Mouse (Mus musculus) CH12.LX (cell line): ENCODE results near the gene Abcb1b. TPM values are rescaled to one million over a fixed set of nuclear protein-coding genes. Genes with fewer than 3 reads are reported as not detected.

Experiments used
- DNase-seq: peaks from one replicate; pipeline ENCODE4 v3.0.0-alpha.2; 2013; ENCODE audit errors: extremely low read depth
- H3K27ac ChIP-seq: 2 replicates; pipeline ENCODE4 v1.5.1; 2012; ENCODE audit warnings: low read depth, mild to moderate bottlenecking, control low read depth, moderate library complexity; ENCODE audit not compliant: insufficient read depth
- H3K27me3 ChIP-seq: replicated peaks from 2 replicates; pipeline ENCODE3; 2012; ENCODE audit warnings: inconsistent platforms
- H3K36me3 ChIP-seq, 2 experiments: replicated peaks in 1 of 2; 2 replicates each; pipeline versions ENCODE3 to v1.6.1; 2012; ENCODE audit warnings: inconsistent platforms in 1 of 2, low read length in 1 of 2, mild to moderate bottlenecking in 1 of 2, mixed read lengths in 1 of 2, moderate library complexity in 1 of 2; ENCODE audit not compliant: control insufficient read depth in 1 of 2, insufficient read depth in 1 of 2
- H3K4me1 ChIP-seq, 2 experiments: 2 replicates each; pipeline ENCODE4 v1.6.1; 2012; ENCODE audit warnings: inconsistent platforms in 1 of 2, moderate library complexity in 1 of 2; ENCODE audit not compliant: insufficient read depth in 2 of 2, control insufficient read depth in 1 of 2
- H3K4me2 ChIP-seq: 2 replicates; pipeline ENCODE4 v1.6.1; 2012; ENCODE audit warnings: low read depth, mild to moderate bottlenecking, control low read depth; ENCODE audit not compliant: poor library complexity, insufficient read depth, severe bottlenecking
- H3K4me3 ChIP-seq, 3 experiments: fragments of 150-350 bp in 1 of 3; sonication (generic) in 1 of 3; replicated peaks in 1 of 3; 2 replicates each; pipeline versions ENCODE3 to v1.5.1; 2011 to 2012; ENCODE audit warnings: low read depth in 2 of 3, low read length in 2 of 3, mild to moderate bottlenecking in 2 of 3, moderate library complexity in 2 of 3, control low read depth in 1 of 3, improper control_type of control experiment in 1 of 3, inconsistent platforms in 1 of 3, mixed read lengths in 1 of 3; ENCODE audit not compliant: poor library complexity in 1 of 3
- H3K79me2 ChIP-seq: replicated peaks from 2 replicates; pipeline ENCODE4 v1.6.1; 2012; ENCODE audit warnings: mild to moderate bottlenecking, moderate library complexity; ENCODE audit not compliant: control insufficient read depth, poor library complexity, insufficient read depth, severe bottlenecking; ENCODE audit errors: extremely low read depth
- H3K9ac ChIP-seq: 2 replicates; pipeline ENCODE4 v1.6.1; 2012; ENCODE audit warnings: low read depth, mild to moderate bottlenecking, control low read depth, moderate library complexity; ENCODE audit not compliant: insufficient read depth
- H3K9me3 ChIP-seq: replicated peaks from 2 replicates; pipeline ENCODE3; 2012; ENCODE audit warnings: low read length, inconsistent platforms, mixed read lengths
- BHLHE40 ChIP-seq: IDR thresholded peaks from 2 replicates; pipeline ENCODE4 v1.6.1; 2011; ENCODE audit warnings: mild to moderate bottlenecking, low read depth, low read length, improper control_type of control experiment
- CTCF ChIP-seq, 2 experiments: IDR thresholded peaks in 1 of 2; conservative IDR thresholded peaks in 1 of 2; 2 replicates each; pipeline ENCODE4 v1.5.1; 2011 to 2012; ENCODE audit warnings: low read depth in 2 of 2, low read length in 2 of 2, improper control_type of control experiment in 1 of 2, inconsistent platforms in 1 of 2, mild to moderate bottlenecking in 1 of 2, moderate library complexity in 1 of 2
- E2F4 ChIP-seq: IDR thresholded peaks from 2 replicates; pipeline ENCODE4 v1.6.1; 2011; ENCODE audit warnings: low read depth, low read length, improper control_type of control experiment; ENCODE audit not compliant: insufficient replicate concordance
- ELF1 ChIP-seq: IDR thresholded peaks from 2 replicates; pipeline ENCODE4 v1.6.1; 2014; ENCODE audit warnings: low read depth, mild to moderate bottlenecking, inconsistent platforms, low read length, improper control_type of control experiment
- ETS1 ChIP-seq: conservative IDR thresholded peaks from 2 replicates; pipeline ENCODE4 v1.6.1; 2012; ENCODE audit warnings: low read depth, mild to moderate bottlenecking, inconsistent platforms, low read length, improper control_type of control experiment, moderate library complexity
- HCFC1 ChIP-seq: IDR thresholded peaks from 2 replicates; pipeline ENCODE4 v1.6.1; 2012; ENCODE audit warnings: low read depth, mild to moderate bottlenecking, inconsistent platforms, low read length, improper control_type of control experiment
- IRF4 ChIP-seq: IDR thresholded peaks from 2 replicates; pipeline ENCODE4 v1.6.1; 2014; ENCODE audit warnings: low read depth, mild to moderate bottlenecking, inconsistent platforms, low read length, improper control_type of control experiment
- JUND ChIP-seq: conservative IDR thresholded peaks from 2 replicates; pipeline ENCODE4 v1.6.1; 2011; ENCODE audit warnings: low read depth, low read length, improper control_type of control experiment
- KAT2A ChIP-seq: IDR thresholded peaks from 2 replicates; pipeline ENCODE4 v1.6.1; 2012; ENCODE audit warnings: low read length, improper control_type of control experiment, inconsistent platforms; ENCODE audit not compliant: insufficient replicate concordance
- MAFK ChIP-seq: IDR thresholded peaks from 2 replicates; pipeline ENCODE4 v1.6.1; 2011; ENCODE audit warnings: low read length, improper control_type of control experiment; ENCODE audit not compliant: insufficient replicate concordance
- MAX ChIP-seq: IDR thresholded peaks from 2 replicates; pipeline ENCODE4 v1.6.1; 2011; ENCODE audit warnings: low read length, improper control_type of control experiment
- MAZ ChIP-seq: IDR thresholded peaks from 2 replicates; pipeline ENCODE4 v1.6.1; 2012; ENCODE audit warnings: low read depth, mild to moderate bottlenecking, inconsistent platforms, low read length, improper control_type of control experiment, moderate library complexity
- MEF2A ChIP-seq: IDR thresholded peaks from 2 replicates; pipeline ENCODE4 v1.6.1; 2014; ENCODE audit warnings: low read depth, mild to moderate bottlenecking, inconsistent platforms, low read length, improper control_type of control experiment, borderline replicate concordance
- MXI1 ChIP-seq: IDR thresholded peaks from 2 replicates; pipeline ENCODE4 v1.6.1; 2011; ENCODE audit warnings: mild to moderate bottlenecking, low read depth, low read length, improper control_type of control experiment
- NELFE ChIP-seq: IDR thresholded peaks from 2 replicates; pipeline ENCODE4 v1.6.1; 2011; ENCODE audit warnings: low read depth, low read length, improper control_type of control experiment
- POLR2A ChIP-seq: IDR thresholded peaks from 2 replicates; pipeline ENCODE4 v1.6.1; 2011; ENCODE audit warnings: low read depth, mild to moderate bottlenecking, improper control_type of control experiment, low read length
- RAD21 ChIP-seq: IDR thresholded peaks from 2 replicates; pipeline ENCODE4 v1.6.1; 2011; ENCODE audit warnings: low read depth, mild to moderate bottlenecking, low read length, improper control_type of control experiment, moderate library complexity
- SIN3A ChIP-seq: IDR thresholded peaks from 2 replicates; pipeline ENCODE4 v1.6.1; 2012; ENCODE audit warnings: low read length, improper control_type of control experiment, inconsistent platforms
- SMC3 ChIP-seq: IDR thresholded peaks from 2 replicates; pipeline ENCODE4 v1.6.1; 2011; ENCODE audit warnings: low read depth, low read length, improper control_type of control experiment
- TCF12 ChIP-seq: IDR thresholded peaks from 2 replicates; pipeline ENCODE4 v1.6.1; 2014; ENCODE audit warnings: low read depth, mild to moderate bottlenecking, inconsistent platforms, low read length, improper control_type of control experiment
- UBTF ChIP-seq: IDR thresholded peaks from 2 replicates; pipeline ENCODE4 v1.6.1; 2012; ENCODE audit warnings: low read depth, mild to moderate bottlenecking, inconsistent platforms, low read length, improper control_type of control experiment, moderate library complexity
- USF2 ChIP-seq: conservative IDR thresholded peaks from 2 replicates; pipeline ENCODE4 v1.6.1; 2011; ENCODE audit warnings: low read depth, low read length, improper control_type of control experiment
- ZC3H11A ChIP-seq: IDR thresholded peaks from 2 replicates; pipeline ENCODE4 v1.6.1; 2012; ENCODE audit warnings: low read depth, mild to moderate bottlenecking, inconsistent platforms, low read length, improper control_type of control experiment
- ZMIZ1 ChIP-seq: IDR thresholded peaks from 2 replicates; pipeline ENCODE4 v1.6.1; 2012; ENCODE audit warnings: low read depth, mild to moderate bottlenecking, inconsistent platforms, low read length, improper control_type of control experiment
- dilution Hi-C: fragments of 300-500 bp; cut with MboI; formaldehyde crosslinking; loops from 2 replicates; pipeline ENCODE4 v1.14.3; 2020; ENCODE audit warnings: low sequenced_read_pairs; ENCODE audit not compliant: extremely low pct_unique_long_range_greater_than_20kb, extremely low pct_ligation_motif_present
- in situ Hi-C: fragments of 300-500 bp; cut with MboI; formaldehyde crosslinking; loops from 3 replicates; pipeline ENCODE4 v1.14.3; 2019; ENCODE audit warnings: low sequenced_read_pairs, low pct_ligation_motif_present, low pct_unique_long_range_greater_than_20kb, mixed read lengths
- polyA plus RNA-seq: library from polyadenylated mRNA; unstranded; fragments of >175 nt; gene quantifications from 2 replicates; pipeline ENCODE4 v1.2.1, GENCODE M21; 2012; ENCODE audit warnings: low read depth; ENCODE audit not compliant: insufficient read length
- total RNA-seq, 2 experiments: library from RNA; depleted of rRNA; stranded (reverse); fragments of 300-350 nt in 1 of 2; fragments of >200 nt in 1 of 2; gene quantifications; 2 replicates each; pipeline ENCODE4 v1.2.3; 2012 to 2014

The Abcb1b gene
- total and polyA plus RNA-seq, 3 experiments, result 1.2 to 14.2 (median 1.8) TPM

- Histone ChIP-seq H3K4me2 (no peak overlapping the region), H3K4me1 (peaks cover 0 to 8% of the 10 kb centered on the region in 2 experiments; a peak in 2 of 4 replicates), H3K79me2 (no peaks in the 10 kb centered on the region), H3K27ac (no peak overlapping the region), H3K9ac (no peak overlapping the region), H3K27me3 (no peaks in the 10 kb centered on the region), H3K9me3 (no peaks in the 10 kb centered on the region), H3K4me3 (no peak overlapping the region), H3K36me3 (no peaks in the 10 kb centered on the region)
- in situ Hi-C loops, result no loop called here
- dilution Hi-C loops, result no loop called here
- TF ChIP-seq MAZ (no peak), ELF1 (no peak), RAD21 (no peak), BHLHE40 (no peak), SIN3A (no peak), MAFK (no peak), SMC3 (no peak), CTCF (conservative IDR thresholded peaks at IDR 0.05 in 1 of 2, IDR thresholded peaks at IDR 0.05 in 1 of 2; ENCODE audit: low read depth in 2 of 2, low read length in 2 of 2) (no peak), ZMIZ1 (no peak), UBTF (no peak), KAT2A (no peak), TCF12 (no peak)
- DNase-seq, result no peak
Measured at GRCm38 (mm10) chr5:8877800-8878199, 79.9 kb downstream of the Abcb1b start.

- Histone ChIP-seq H3K4me1 (no peaks in the 10 kb centered on the region; a peak in 1 of 4 replicates), H3K27me3 (no peaks in the 10 kb centered on the region), H3K27ac (no peak overlapping the region), H3K36me3 (no peaks in the 10 kb centered on the region), H3K4me2 (no peak overlapping the region), H3K79me2 (no peaks in the 10 kb centered on the region), H3K4me3 (no peak overlapping the region), H3K9ac (no peak overlapping the region), H3K9me3 (no peaks in the 10 kb centered on the region)
- TF ChIP-seq HCFC1 (no peak), RAD21 (no peak), MXI1 (no peak), MAFK (no peak), MAX (no peak), E2F4 (no peak), ZMIZ1 (no peak), ETS1 (no peak), NELFE (no peak), USF2 (no peak), MAZ (no peak), IRF4 (no peak), TCF12 (no peak), ZC3H11A (no peak), JUND (no peak), MEF2A (no peak), POLR2A (no peak)
- dilution Hi-C loops (no loop called here), in situ Hi-C loops (no loop called here)
- no peak for DNase-seq
Measured at GRCm38 (mm10) chr5:8885837-8886236, 87.9 kb downstream of the Abcb1b start.
